Mouse (Mus musculus): ENCODE results near the gene Tiam1. TPM values are rescaled to one million over a fixed set of nuclear protein-coding genes. Genes with fewer than 3 reads are reported as not detected.

The Tiam1 gene
- polyA plus RNA-seq (2012) = 38.6 and 51.0 TPM in 2 replicates

GRCm38 (mm10) chr16:90143760-90144516, at the start of gene Tiam1:
Gene Tiam1, minus strand, starts transcription at chr16:90143769.

Other genes starting within 250 kb of the Tiam1 start
- gene Sod1, start 77.0 kb upstream of the Tiam1 start, polyA plus RNA-seq (2012) = 603 and 614 TPM in 2 replicates
- gene Scaf4, start 140.7 kb upstream of the Tiam1 start, polyA plus RNA-seq (2012) = 204 and 262 TPM in 2 replicates
- not detected in 2 replicates for gene Hunk, start 242.2 kb upstream of the Tiam1 start, polyA plus RNA-seq (2012)

All from megakaryocyte-erythroid progenitor cell, adult 5 weeks (primary cell).